ENCODE assay signal across 14 mouse cellular contexts in the genomic region with DNA sequence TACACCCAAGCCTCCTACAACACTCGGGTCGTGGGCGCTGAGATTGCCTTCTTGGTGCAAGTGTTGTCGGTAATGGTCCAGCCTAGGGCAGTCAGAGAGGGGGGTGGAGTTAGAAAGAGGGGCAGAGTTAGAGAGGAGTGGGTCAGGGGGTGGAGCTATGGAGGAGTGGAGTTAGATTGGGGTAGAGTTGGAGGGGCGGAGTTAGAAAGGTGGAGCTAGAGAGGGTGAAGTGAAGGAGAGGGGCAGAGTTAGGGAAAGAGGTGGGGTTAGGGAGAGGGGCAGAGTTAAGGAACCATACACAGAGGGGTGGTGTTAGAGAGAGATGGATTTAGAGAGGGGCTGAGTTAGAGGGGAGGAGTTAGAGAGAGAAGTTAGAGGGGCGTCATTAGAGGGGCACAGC. TPM values are rescaled to one million over a fixed set of nuclear protein-coding genes. Genes with fewer than 3 reads are reported as not detected.
DNase-seq lines count a peak whose midpoint lies in the region; ATAC-seq lines count a peak whose summit lies in the region.
"Had no signal": no experiment of that assay in that cellular context is flagged by ENCODE, and none has a peak within 500 bp of the region (broad histone marks: within the 10 kb centered on the region; RNA-seq: fewer than 3 reads in every experiment).

No protein-coding gene starts in this region.

- peak; percentile 63 for ATAC-seq in kidney, embryonic 14.5 days (ENCODE audit: low FRiP score, low TSS enrichment)
- ATAC-seq: activated CD4-positive, CD25-positive, alpha-beta regulatory T cell, adult 4 months; CD4-positive, CD25-positive, alpha-beta regulatory T cell, adult 4 months had no signal

- H3K27ac ChIP-seq in kidney, embryonic 14.5 days (ENCODE audit: low read depth, low read length) = no peak overlapping the region
- no peak overlapping the region for H3K27ac ChIP-seq in limb, embryonic 10.5 days

- H3K4me2 ChIP-seq in kidney, embryonic 14.5 days (replicated peaks; ENCODE audit: low read depth, low read length) = no peak overlapping the region

- no peaks in the 10 kb centered on the region for H3K36me3 ChIP-seq in kidney, embryonic 14.5 days (ENCODE audit: control insufficient read depth, insufficient read depth, low read length)
- no peaks in the 10 kb centered on the region for H3K36me3 ChIP-seq in limb, embryonic 10.5 days

- DNase-seq in kidney, postnatal 4 days = no peak
- DNase-seq in testis, postnatal 14 days (ENCODE audit: low spot score) = peak; percentile 19
- no peak for DNase-seq in testis, postnatal 10 days (ENCODE audit: low spot score)
- DNase-seq in limb, embryonic 10.5 days (ENCODE audit: low spot score) = no peak
- DNase-seq in layer of hippocampus, postnatal 14 days (ENCODE audit: low spot score in 2 of 2) = no peak
- no peak for DNase-seq in layer of hippocampus, postnatal 25 days (ENCODE audit: extremely low spot score in 1 of 2, low spot score in 1 of 2)
- DNase-seq in cerebellum, adult 8-10 months = no peak

- 21% methylated on average over 6 of the region's 6 CpGs for WGBS in kidney, embryonic 14.5 days
- WGBS in limb, embryonic 10.5 days = 15% methylated on average over 6 of the region's 6 CpGs

- no peaks in the 10 kb centered on the region for H3K27me3 ChIP-seq in kidney, embryonic 14.5 days (ENCODE audit: control insufficient read depth, insufficient read depth, low read length)
- 0 out of 2 replicates have a peak, but pooled peaks cover 8% of the 10 kb centered on the region for H3K27me3 ChIP-seq in limb, embryonic 10.5 days (ENCODE audit: low read depth, poor library complexity, severe bottlenecking)

- H3K9me3 ChIP-seq in kidney, embryonic 14.5 days (ENCODE audit: control insufficient read depth, low read length) = no peaks in the 10 kb centered on the region
- no peaks in the 10 kb centered on the region for H3K9me3 ChIP-seq in limb, embryonic 10.5 days (replicated peaks)

- no peak overlapping the region for H3K9ac ChIP-seq in kidney, embryonic 14.5 days (ENCODE audit: low read depth, low read length)

- H3K4me3 ChIP-seq in kidney, embryonic 14.5 days (ENCODE audit: low read length) = no peak overlapping the region
- H3K4me3 ChIP-seq in limb, embryonic 10.5 days = 0 out of 2 replicates have a peak overlapping the region, but pooled peaks have one; percentile 6
- H3K4me3 ChIP-seq: myocyte had no signal

- H3K4me1 ChIP-seq in kidney, embryonic 14.5 days (ENCODE audit: control insufficient read depth, insufficient read depth, low read length) = no peaks in the 10 kb centered on the region
- H3K4me1 ChIP-seq in limb, embryonic 10.5 days = peaks cover 22% of the 10 kb centered on the region

RNA-seq across cellular contexts. Expression of gene Pnliprp2, which starts 2.8 kb away (rescaled TPM):
- 0.18 and 0.36 TPM in 2 replicates for polyA plus RNA-seq in kidney, embryonic 14.5 days (2014; fragmentation: Nextera tagmentation; extraction: Ambion mirVana)
- 0.11 TPM in 1 of 2 replicates, not detected in the other for polyA plus RNA-seq in limb, embryonic 10.5 days (2016; fragmentation: Nextera tagmentation; extraction: Ambion mirVana)
- not detected for total RNA-seq in layer of hippocampus, postnatal 14 days (2021)
- not detected for total RNA-seq in layer of hippocampus, postnatal 25 days (2021)
- total RNA-seq: gastrocnemius, postnatal 10 days; heart, postnatal 14 days had no signal
- polyA plus RNA-seq: activated CD4-positive, CD25-positive, alpha-beta regulatory T cell, adult 4 months; CD4-positive, CD25-positive, alpha-beta regulatory T cell, adult 4 months; liver, adult 2 months; myocyte had no signal

RNA-seq across cellular contexts. Expression of gene 1700019N19Rik, which starts 31.9 kb away (rescaled TPM):
- not detected in 2 replicates for polyA plus RNA-seq in kidney, embryonic 14.5 days (2014; fragmentation: Nextera tagmentation; extraction: Ambion mirVana)
- not detected in 2 replicates for polyA plus RNA-seq in limb, embryonic 10.5 days (2016; fragmentation: Nextera tagmentation; extraction: Ambion mirVana)
- under 1 TPM; 0.35 to 0.41 TPM for total RNA-seq in layer of hippocampus, postnatal 14 days (2021)
- not detected for total RNA-seq in layer of hippocampus, postnatal 25 days (2021)
- total RNA-seq: gastrocnemius, postnatal 10 days; heart, postnatal 14 days; liver, adult 2 months had no signal
- polyA plus RNA-seq: activated CD4-positive, CD25-positive, alpha-beta regulatory T cell, adult 4 months; CD4-positive, CD25-positive, alpha-beta regulatory T cell, adult 4 months; liver, adult 2 months; myocyte had no signal

RNA-seq across cellular contexts. Expression of gene Pnliprp1, which starts 33.6 kb away (rescaled TPM):
- 0.53 and 0.87 TPM in 2 replicates for polyA plus RNA-seq in kidney, embryonic 14.5 days (2014; fragmentation: Nextera tagmentation; extraction: Ambion mirVana)
- polyA plus RNA-seq in limb, embryonic 10.5 days (2016; fragmentation: Nextera tagmentation; extraction: Ambion mirVana) = 0.25 TPM in 1 of 2 replicates, not detected in the other
- not detected for total RNA-seq in layer of hippocampus, postnatal 14 days (2021)
- not detected for total RNA-seq in layer of hippocampus, postnatal 25 days (2021)
- total RNA-seq: gastrocnemius, postnatal 10 days; heart, postnatal 14 days had no signal
- polyA plus RNA-seq: activated CD4-positive, CD25-positive, alpha-beta regulatory T cell, adult 4 months; CD4-positive, CD25-positive, alpha-beta regulatory T cell, adult 4 months; myocyte had no signal
